Mouse (Mus musculus) stomach, embryonic 16.5 days (tissue): ENCODE data around the gene Tbc1d15. TPM values are rescaled to one million over a fixed set of nuclear protein-coding genes. Genes with fewer than 3 reads are reported as not detected.

Experiments
- polyA plus RNA-seq: library from polyadenylated mRNA; unstranded; fragments of >200 nt; fragmentation: Nextera tagmentation; extraction: Ambion mirVana; gene quantifications from 2 replicates; pipeline ENCODE4 v1.2.1, GENCODE M21; 2015

Tbc1d15 gene
- polyA plus RNA-seq, 1 experiment from 2014 or later, result 49.5 TPM

Other genes starting within 250 kb of the Tbc1d15 start
- 0.05 TPM in 1 of 2 replicates, not detected in the other for gene Tph2, start 66.4 kb downstream of the Tbc1d15 start, polyA plus RNA-seq
- 3.6 and 4.2 TPM in 2 replicates for gene Rab21, start 64.1 kb upstream of the Tbc1d15 start, polyA plus RNA-seq
- gene Tmem19, start 111.0 kb upstream of the Tbc1d15 start, polyA plus RNA-seq, result 28.5 and 33.7 TPM in 2 replicates
- 21.3 and 24.1 TPM in 2 replicates for gene Thap2, start 133.0 kb upstream of the Tbc1d15 start, polyA plus RNA-seq
- 19.7 and 20.5 TPM in 2 replicates for gene Zfc3h1, start 133.5 kb upstream of the Tbc1d15 start, polyA plus RNA-seq